Mouse (Mus musculus) CD4-positive, CD25-positive, alpha-beta regulatory T cell, adult 4 months (primary cell): Measurements from ENCODE around the gene Acot12. TPM values are rescaled to one million over a fixed set of nuclear protein-coding genes. Genes with fewer than 3 reads are reported as not detected.
"Not testable (repeated sequence)": the region's sequence is repeated elsewhere in the genome, so short reads cannot be mapped to it uniquely, and the experiment has no call there.

Experiments used
- ATAC-seq: one replicate; pipeline ENCODE4 v1.8.0; 2017
- polyA plus RNA-seq, 2 experiments: library from polyadenylated mRNA; unstranded; fragments of 100-300 nt; shearing (Covaris generic); gene quantifications; one replicate each; pipeline ENCODE4 v1.2.1; 2017

Acot12 gene
- polyA plus RNA-seq, 2 experiments from 2014 or later: not detected

GRCm38 (mm10) chr13:91760302-91761050, 19.2 kb downstream of the Acot12 start:
- ATAC-seq: no peak

- ATAC-seq: no peak
These were observed 20.5 kb downstream of the Acot12 start for GRCm38 (mm10) chr13:91761654-91762445.

GRCm38 (mm10) chr13:91763654-91764053, 22.3 kb downstream of the Acot12 start:
- ATAC-seq: not testable (repeated sequence)

GRCm38 (mm10) chr13:91765627-91766026, 24.3 kb downstream of the Acot12 start:
- no peak for ATAC-seq

GRCm38 (mm10) chr13:91768683-91769651, 27.7 kb downstream of the Acot12 start:
- ATAC-seq: peak; percentile 71

GRCm38 (mm10) chr13:91778092-91778491, 36.8 kb downstream of the Acot12 start:
- no peak for ATAC-seq

- ATAC-seq: peak; percentile 41
These were observed 38.6 kb downstream of the Acot12 start for GRCm38 (mm10) chr13:91779892-91780291.

GRCm38 (mm10) chr13:91792035-91792434, 50.7 kb downstream of the Acot12 start:
- ATAC-seq: no peak

GRCm38 (mm10) chr13:91794926-91795436, 53.7 kb downstream of the Acot12 start:
- ATAC-seq: no peak

GRCm38 (mm10) chr13:91795593-91795992, 54.3 kb downstream of the Acot12 start:
- no peak for ATAC-seq

GRCm38 (mm10) chr13:91796003-91796402, 54.7 kb downstream of the Acot12 start:
- ATAC-seq: no peak

- no peak for ATAC-seq
These were observed 55.6 kb downstream of the Acot12 start for GRCm38 (mm10) chr13:91796916-91797315.

GRCm38 (mm10) chr13:91797442-91797841, 56.1 kb downstream of the Acot12 start:
- ATAC-seq: no peak

GRCm38 (mm10) chr13:91801726-91802125, 60.4 kb downstream of the Acot12 start:
- peak; percentile 93 for ATAC-seq

GRCm38 (mm10) chr13:91807155-91807839, 66.0 kb downstream of the Acot12 start, which contains the start of gene Zcchc9:
TSS of gene Zcchc9 (minus strand) at chr13:91807705.
- peak; percentile 92 for ATAC-seq

- ATAC-seq: peak; percentile 37
These were observed 66.7 kb downstream of the Acot12 start for GRCm38 (mm10) chr13:91807874-91808575.

- ATAC-seq: peak; percentile 12
These were observed 68.2 kb downstream of the Acot12 start for GRCm38 (mm10) chr13:91809476-91809875.

GRCm38 (mm10) chr13:91814670-91815069, 73.4 kb downstream of the Acot12 start:
- peak; percentile 97 for ATAC-seq

- ATAC-seq: no peak
These were observed 82.4 kb downstream of the Acot12 start for GRCm38 (mm10) chr13:91823735-91824134.

GRCm38 (mm10) chr13:91824845-91825550, 83.7 kb downstream of the Acot12 start:
- no peak for ATAC-seq
